Mouse (Mus musculus) hindbrain, postnatal 0 days (tissue): Measurements from ENCODE around the gene Zfp296. TPM values are rescaled to one million over a fixed set of nuclear protein-coding genes. Genes with fewer than 3 reads are reported as not detected.
"Not testable (repeated sequence)": the region's sequence is repeated elsewhere in the genome, so short reads cannot be mapped to it uniquely, and the experiment has no call there.

Experiments
- ATAC-seq: fragments of 200-750 bp; cut with Nextera tagmentation; 2 replicates; pipeline ENCODE4 v1.8.0; 2017; ENCODE audit warnings: mild to moderate bottlenecking, moderate TSS enrichment, moderate library complexity
- DNase-seq: peaks from one replicate; pipeline ENCODE4 v3.0.0-alpha.2; 2015; ENCODE audit warnings: low spot score
- H3K27ac ChIP-seq: fragments of 300-500 bp; sonication (generic); 2 replicates; pipeline ENCODE4 v1.5.1; 2014; ENCODE audit warnings: mild to moderate bottlenecking
- H3K27me3 ChIP-seq: fragments of 300-500 bp; sonication (generic); 2 replicates; pipeline ENCODE4 v1.6.1; 2014; ENCODE audit warnings: low read length, mixed read lengths; ENCODE audit not compliant: insufficient read depth
- H3K36me3 ChIP-seq: fragments of 300-500 bp; sonication (generic); 2 replicates; pipeline ENCODE4 v1.6.1; 2014; ENCODE audit warnings: low read length, mixed read lengths; ENCODE audit not compliant: insufficient read depth
- H3K4me1 ChIP-seq: fragments of 300-500 bp; sonication (generic); 2 replicates; pipeline ENCODE4 v1.6.1; 2014; ENCODE audit warnings: antibody characterized with exemption, low read length, mixed read lengths; ENCODE audit not compliant: insufficient read depth
- H3K4me2 ChIP-seq: fragments of 300-500 bp; sonication (generic); 2 replicates; pipeline ENCODE4 v1.6.1; 2014; ENCODE audit warnings: low read depth, mild to moderate bottlenecking, low read length, moderate library complexity, mixed read lengths
- H3K4me3 ChIP-seq: fragments of 300-500 bp; sonication (generic); 2 replicates; pipeline ENCODE4 v1.5.1; 2014; ENCODE audit warnings: low read length
- H3K9ac ChIP-seq: fragments of 300-500 bp; sonication (generic); replicated peaks from 2 replicates; pipeline ENCODE4 v1.6.1; 2014; ENCODE audit warnings: mild to moderate bottlenecking, low read length, moderate library complexity, mixed read lengths
- H3K9me3 ChIP-seq: fragments of 300-500 bp; sonication (generic); 2 replicates; pipeline ENCODE4 v1.6.1; 2016; ENCODE audit warnings: low read length, mixed read lengths
- CTCF ChIP-seq: IDR thresholded peaks from 2 replicates; pipeline ENCODE4 v1.5.1; 2016; ENCODE audit warnings: antibody characterized with exemption, control low read depth, low read depth
- WGBS: fragments of 180-500 bp; shearing (Covaris S2); extraction: QIAGEN DNeasy Blood & Tissue Kit; methylation state at CpG from one replicate; pipeline ENCODE4 v1.1.7; 2014; 5-methylcytosine and 5-hydroxymethylcytosine counted together
- polyA plus RNA-seq: library from polyadenylated mRNA; unstranded; fragments of >200 nt; fragmentation: Nextera tagmentation; extraction: Ambion mirVana; gene quantifications from 2 replicates; pipeline ENCODE4 v1.2.1, GENCODE M21; 2015
- total RNA-seq: library from RNA; depleted of rRNA; stranded (reverse); fragments of >200 nt; gene quantifications from 2 replicates; pipeline ENCODE4 v1.2.3, GENCODE M21; 2014

Gene Zfp296
- total and polyA plus RNA-seq, 2 experiments from 2014 or later = not detected

DNA sequence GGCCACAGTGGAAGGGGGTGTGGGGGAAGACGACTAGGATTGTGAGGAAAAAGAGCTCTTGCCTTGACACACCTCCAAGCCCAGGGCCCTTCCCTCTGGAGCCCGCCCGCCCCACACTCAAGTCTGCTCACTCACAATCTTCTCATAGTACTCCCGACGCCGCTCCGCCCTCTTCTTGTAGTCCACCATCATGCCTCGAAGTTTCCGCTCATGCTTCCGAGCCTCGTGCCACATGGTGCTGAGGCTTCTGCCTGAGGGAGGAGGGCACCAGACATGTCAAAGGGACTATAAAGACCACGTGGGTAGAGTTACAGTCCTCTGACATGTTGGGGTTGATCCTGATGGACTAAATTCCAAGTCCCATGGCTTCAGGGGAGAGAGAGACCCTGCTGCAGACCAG is 26.0 kb downstream of the Zfp296 start:
- peak overlapping the region; percentile 94 for H3K4me2 ChIP-seq
- ATAC-seq (no peak), DNase-seq (no peak)
- H3K9ac ChIP-seq = peak overlapping the region; percentile 99; the same call in 1 of the 2 replicates
- H3K36me3 ChIP-seq = peaks cover 18% of the 10 kb centered on the region
- WGBS = 82% methylated on average over 12 of the region's 12 CpGs
- no peaks in the 10 kb centered on the region for H3K27me3 ChIP-seq
- peak overlapping the region; percentile 80 for H3K4me3 ChIP-seq
- no peaks in the 10 kb centered on the region for H3K9me3 ChIP-seq
- H3K27ac ChIP-seq = peak overlapping the region; percentile 82; the same call in 1 of the 2 replicates
- no peak for TF ChIP-seq CTCF
- peaks cover 16% of the 10 kb centered on the region for H3K4me1 ChIP-seq

DNA sequence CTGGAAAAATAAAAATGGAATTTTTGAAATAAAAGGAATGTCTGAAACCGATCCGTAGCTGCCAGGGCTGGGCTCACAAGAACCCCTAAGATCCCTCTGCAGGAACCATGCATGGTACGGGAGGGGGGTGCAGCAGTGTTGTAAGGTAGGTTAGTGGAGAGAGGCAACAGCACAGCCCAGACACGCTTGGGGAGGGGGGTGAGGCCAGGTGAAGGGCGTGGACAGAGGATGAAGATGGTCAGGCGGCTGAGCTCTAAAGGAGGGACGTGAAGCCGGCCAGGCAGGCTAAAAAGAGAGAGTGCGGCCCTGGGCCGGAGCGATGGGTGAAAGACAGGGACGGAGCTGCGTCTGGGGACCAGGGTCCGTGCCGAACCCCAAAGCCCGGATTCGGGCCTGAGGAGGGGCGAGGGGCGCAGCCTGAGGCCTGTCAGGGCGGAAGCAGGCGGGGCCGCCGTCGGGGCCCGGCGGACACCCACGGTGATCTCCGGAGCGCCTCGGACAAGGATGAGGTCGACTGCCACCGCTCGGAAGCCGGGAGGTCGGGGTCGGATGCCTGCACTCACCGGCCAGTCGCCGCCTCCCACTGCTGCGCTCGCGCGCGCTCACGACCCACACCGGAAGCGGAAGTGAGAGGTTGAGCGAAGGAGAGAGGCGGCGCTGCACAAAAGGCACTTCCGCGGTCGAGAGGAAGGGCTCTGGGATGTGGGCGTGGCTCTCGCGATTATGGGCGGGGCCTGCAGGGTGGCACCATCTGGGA is 26.9 kb downstream of the Zfp296 start, which contains the start of gene Clasrp:
Clasrp (minus strand) TSS at position 638 of the 757 bp plus-strand sequence.
- H3K36me3 ChIP-seq = peaks cover 18% of the 10 kb centered on the region
- TF ChIP-seq CTCF = peak; percentile 30
- under 1% methylated on average over 57 of the region's 57 CpGs for WGBS
- H3K9me3 ChIP-seq = no peaks in the 10 kb centered on the region
- H3K9ac ChIP-seq = peak within 1 kb of the TSS; percentile 99
- peak within 1 kb of the TSS; percentile 94 for H3K4me2 ChIP-seq
- no peaks in the 10 kb centered on the region for H3K27me3 ChIP-seq
- peak within 1 kb of the TSS; percentile 80 for H3K4me3 ChIP-seq
- H3K4me1 ChIP-seq = peaks cover 16% of the 10 kb centered on the region
- peak; percentile 97 for DNase-seq
- peak; percentile 88 for ATAC-seq
- peak within 1 kb of the TSS; percentile 82 for H3K27ac ChIP-seq

DNA sequence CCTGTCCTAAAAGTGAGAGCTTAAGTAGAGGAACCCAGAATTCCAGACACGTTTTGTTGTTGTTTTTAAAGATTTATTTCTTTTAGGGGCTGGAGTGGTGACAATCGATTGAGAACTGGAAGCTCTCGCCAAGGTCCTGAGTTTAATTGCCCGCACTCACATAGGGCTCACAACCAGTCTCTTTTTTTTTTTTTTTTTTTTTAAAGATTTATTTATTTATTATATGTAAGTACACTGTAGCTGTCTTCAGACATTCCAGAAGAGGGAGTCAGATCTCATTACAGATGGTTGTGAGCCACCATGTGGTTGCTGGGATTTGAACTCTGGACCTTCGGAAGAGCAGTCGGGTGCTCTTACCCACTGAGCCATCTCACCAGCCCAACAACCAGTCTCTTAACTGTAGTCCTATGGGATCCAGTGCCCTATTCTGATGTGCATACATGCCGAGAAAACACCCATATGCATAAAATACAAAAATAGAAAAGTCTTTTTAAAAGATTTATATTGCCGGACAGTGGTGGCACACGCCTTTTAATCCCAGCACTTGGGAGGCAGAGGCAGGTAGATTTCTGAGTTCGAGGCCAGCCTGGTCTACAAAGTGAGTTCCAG is 27.6 kb downstream of the Zfp296 start:
- ATAC-seq = peak; percentile 8; the same call in 1 of the 2 replicates
- H3K27me3 ChIP-seq, DNase-seq, H3K9me3 ChIP-seq: not testable (repeated sequence)
- Histone ChIP-seq H3K4me3 (peak overlapping the region; percentile 80), H3K36me3 (peaks cover 15% of the 10 kb centered on the region), H3K9ac (peak overlapping the region; percentile 99), H3K27ac (peak overlapping the region; percentile 82; the same call in 1 of the 2 replicates), H3K4me1 (peaks cover 16% of the 10 kb centered on the region), H3K4me2 (peak overlapping the region; percentile 94)
- WGBS = 59% methylated on average over 10 of the region's 10 CpGs

DNA sequence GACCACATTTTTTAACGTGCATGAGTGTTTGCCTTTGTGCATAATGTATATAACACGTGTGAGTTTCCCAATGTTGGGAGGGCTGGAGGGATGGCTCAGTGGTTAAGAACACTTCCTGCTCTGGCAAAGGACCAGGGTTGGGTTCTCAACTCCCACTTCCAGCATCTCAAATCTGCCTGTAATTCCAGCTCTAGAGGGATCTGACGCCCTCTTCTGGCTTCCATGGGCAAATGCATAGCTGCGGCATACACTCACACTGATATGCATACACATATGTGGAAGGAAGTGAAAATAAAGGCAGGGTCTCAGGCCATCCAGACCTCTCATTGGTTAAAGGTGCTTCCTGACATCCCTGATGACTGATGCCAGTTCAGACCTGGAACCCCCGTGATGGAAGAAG is 30.2 kb downstream of the Zfp296 start:
- Histone ChIP-seq H3K4me1 (peaks cover 15% of the 10 kb centered on the region), H3K27ac (no peak overlapping the region), H3K4me3 (no peak overlapping the region), H3K9me3 (no peaks in the 10 kb centered on the region), H3K27me3 (no peaks in the 10 kb centered on the region), H3K36me3 (peaks cover 5% of the 10 kb centered on the region; the same call in 1 of the 2 replicates), H3K9ac (no peak overlapping the region), H3K4me2 (no peak overlapping the region)
- DNase-seq (no peak), ATAC-seq (no peak)
- no peak for TF ChIP-seq CTCF
- 78% methylated on average over 5 of the region's 5 CpGs for WGBS

DNA sequence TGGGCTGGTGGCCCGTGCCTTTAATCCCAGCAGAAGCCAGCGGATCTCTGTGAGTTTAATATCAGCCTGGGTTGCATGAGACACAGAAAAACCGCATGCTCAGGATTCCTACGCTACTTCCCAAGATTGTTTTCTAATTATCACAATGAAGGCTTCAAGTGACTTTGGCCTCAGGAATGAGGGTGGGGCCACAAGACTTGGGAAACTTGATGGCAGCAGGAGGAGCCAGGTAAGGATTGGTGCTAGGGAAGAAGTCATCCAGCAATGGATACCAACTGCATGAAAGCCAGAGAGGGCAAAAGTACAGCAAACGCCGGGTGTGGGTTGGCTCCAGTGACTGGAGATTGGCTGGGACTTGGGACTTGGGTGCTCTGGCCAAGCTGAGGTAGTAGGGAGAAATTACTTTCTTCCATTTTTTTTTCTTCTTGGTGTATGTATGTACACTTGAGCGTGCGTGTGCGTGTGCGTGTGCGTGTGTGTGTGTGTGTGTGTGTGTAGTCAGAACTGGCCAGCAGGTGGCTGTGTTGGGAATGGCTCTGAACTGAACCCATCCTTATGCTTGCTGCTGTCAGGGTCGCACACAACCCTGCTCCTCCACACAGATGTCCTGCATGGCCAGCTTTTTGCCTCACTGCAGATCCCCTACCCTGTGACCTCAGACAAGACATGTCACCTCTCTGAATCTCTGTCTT is 32.7 kb downstream of the Zfp296 start:
- ATAC-seq = no peak

DNA sequence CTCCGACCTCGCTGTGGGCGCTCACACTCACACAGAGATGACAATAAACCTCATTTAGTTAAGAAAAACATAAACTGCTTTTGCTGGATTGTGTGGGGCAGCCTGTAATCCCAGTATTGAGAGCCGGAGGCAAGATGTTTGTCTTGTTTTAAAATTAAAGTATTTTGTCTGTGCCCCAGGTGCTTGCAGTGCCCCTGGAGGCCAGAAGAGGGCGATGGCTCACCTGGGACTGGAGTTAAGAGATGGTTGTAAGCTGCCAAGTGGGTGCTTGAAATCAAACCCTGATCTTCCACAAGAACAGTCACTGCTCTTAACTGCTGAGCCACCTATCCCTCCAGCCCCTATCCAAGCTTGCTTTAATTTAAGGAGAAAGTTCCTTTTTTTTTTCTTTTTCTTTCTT is 33.9 kb downstream of the Zfp296 start:
- no peak overlapping the region for H3K27ac ChIP-seq
- ATAC-seq (no peak), DNase-seq (no peak)
- no peaks in the 10 kb centered on the region for H3K9me3 ChIP-seq
- H3K4me3 ChIP-seq = no peak overlapping the region
- 78% methylated on average over 5 of the region's 5 CpGs for WGBS
- TF ChIP-seq CTCF = 0 out of 2 replicates have a peak, but pooled peaks have one; percentile 25
- H3K27me3 ChIP-seq = no peaks in the 10 kb centered on the region
- H3K9ac ChIP-seq = no peak overlapping the region
- H3K4me2 ChIP-seq = no peak overlapping the region
- H3K36me3 ChIP-seq = 0 out of 2 replicates have a peak, but pooled peaks cover 5% of the 10 kb centered on the region
- no peaks in the 10 kb centered on the region for H3K4me1 ChIP-seq

More for the DNA sequence above, 32.7 kb downstream of the Zfp296 start:
- TF ChIP-seq CTCF = 0 out of 2 replicates have a peak, but pooled peaks have one; percentile 18
- no peaks in the 10 kb centered on the region for H3K27me3 ChIP-seq
- no peaks in the 10 kb centered on the region for H3K4me1 ChIP-seq
- no peak overlapping the region for H3K27ac ChIP-seq
- no peak for DNase-seq
- no peaks in the 10 kb centered on the region for H3K36me3 ChIP-seq
- H3K9me3 ChIP-seq = no peaks in the 10 kb centered on the region
- 92% methylated on average over 12 of the region's 12 CpGs for WGBS
- no peak overlapping the region for H3K4me2 ChIP-seq
- no peak overlapping the region for H3K4me3 ChIP-seq
- H3K9ac ChIP-seq = no peak overlapping the region
